Mouse (Mus musculus): Measurements from ENCODE around the gene Agtrap.

Agtrap gene

DNA sequence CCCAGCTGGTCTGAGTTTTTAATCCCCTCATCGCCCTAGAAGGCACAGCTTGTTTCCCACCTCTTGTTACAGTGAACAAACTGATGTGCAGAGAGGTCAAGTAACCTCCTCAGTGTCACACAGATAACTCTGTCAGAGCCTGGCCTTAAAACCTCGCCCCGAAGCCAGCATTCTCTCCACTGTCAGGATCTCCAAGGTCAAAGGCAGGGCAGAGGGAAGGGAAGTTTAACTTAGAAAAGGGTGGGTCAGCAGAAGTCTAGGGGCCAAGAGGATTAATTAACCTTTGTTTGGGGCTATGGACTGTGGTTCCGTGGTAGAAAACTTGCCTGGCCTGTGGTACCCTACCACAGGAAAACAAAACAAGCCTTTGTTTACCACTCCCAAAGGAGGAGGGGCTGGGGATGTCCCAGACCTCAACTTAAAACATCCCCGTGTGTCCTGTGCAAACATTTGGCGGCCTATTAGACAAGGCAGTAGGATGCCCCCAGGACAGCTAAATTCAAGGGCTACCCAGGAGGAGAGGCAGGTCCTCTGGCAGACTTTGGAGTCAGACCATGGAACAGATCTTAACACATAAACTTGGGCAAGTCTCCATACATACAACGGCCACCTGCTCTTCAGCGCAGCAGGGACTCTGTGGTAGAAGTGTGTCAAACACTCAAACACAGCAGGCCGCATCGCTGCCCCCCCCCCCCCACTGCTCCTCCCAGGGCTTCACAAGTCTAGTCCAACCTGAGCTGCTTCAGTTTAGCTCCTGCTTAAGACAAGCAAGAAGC lies 2.5 kb downstream of the Agtrap start:
- peaks cover 69% of the 10 kb centered on the region for H3K4me1 ChIP-seq (replicated peaks; ENCODE audit: low read depth, low read length)
- peak overlapping the region; percentile 94 for H3K4me3 ChIP-seq (replicated peaks; ENCODE audit: low read length)
- no peaks in the 10 kb centered on the region for H3K9me3 ChIP-seq (ENCODE audit: low read length)
- peaks cover 43% of the 10 kb centered on the region for H3K36me3 ChIP-seq (ENCODE audit: insufficient read depth, low read length)
- TF ChIP-seq POU5F1 (IDR thresholded peaks at IDR 0.05; ENCODE audit: borderline replicate concordance, low read length): no peak
- TF ChIP-seq NANOG (IDR thresholded peaks at IDR 0.05; ENCODE audit: borderline replicate concordance, low read length): peak; percentile 67
- no peaks in the 10 kb centered on the region for H3K27me3 ChIP-seq (ENCODE audit: insufficient read depth, low read length)

DNA sequence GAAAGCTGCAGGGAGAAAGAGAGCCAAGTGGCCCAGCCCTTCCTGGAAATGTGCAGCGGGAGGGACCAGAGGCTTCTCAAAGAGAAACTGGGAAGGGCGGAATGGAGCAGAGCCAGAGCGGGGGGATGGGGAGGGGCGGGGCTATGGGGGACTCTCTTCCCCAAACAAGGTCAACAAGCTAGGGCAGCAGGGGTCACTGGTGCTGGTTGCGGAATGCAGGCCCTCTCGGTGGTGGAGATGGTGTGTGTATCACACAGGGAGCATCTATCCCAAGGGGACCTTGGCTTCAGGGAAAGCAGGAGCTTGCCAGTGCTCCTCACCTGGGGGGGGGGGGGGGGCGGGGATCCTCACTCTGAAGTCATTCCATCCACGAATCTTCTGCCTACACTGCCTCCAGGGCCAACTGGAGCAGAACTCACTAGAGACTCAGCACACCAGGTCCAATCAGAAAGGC lies 3.5 kb downstream of the Agtrap start:
- no peaks in the 10 kb centered on the region for H3K27me3 ChIP-seq (ENCODE audit: insufficient read depth, low read length)
- peaks cover 70% of the 10 kb centered on the region for H3K4me1 ChIP-seq (replicated peaks; ENCODE audit: low read depth, low read length)
- peak overlapping the region; percentile 94 for H3K4me3 ChIP-seq (replicated peaks; ENCODE audit: low read length)
- no peaks in the 10 kb centered on the region for H3K9me3 ChIP-seq (ENCODE audit: low read length)
- TF ChIP-seq CTCF (conservative IDR thresholded peaks at IDR 0.05; ENCODE audit: low read length) (no peak), POU5F1 (IDR thresholded peaks at IDR 0.05; ENCODE audit: borderline replicate concordance, low read length) (no peak), NANOG (IDR thresholded peaks at IDR 0.05; ENCODE audit: borderline replicate concordance, low read length) (no peak)
- H3K36me3 ChIP-seq (ENCODE audit: insufficient read depth, low read length): peaks cover 52% of the 10 kb centered on the region

GRCm38 (mm10) chr4:148083176-148083899 lies 4.5 kb downstream of the Agtrap start:
- H3K27me3 ChIP-seq (ENCODE audit: insufficient read depth, low read length): no peaks in the 10 kb centered on the region
- no peaks in the 10 kb centered on the region for H3K9me3 ChIP-seq (ENCODE audit: low read length)
- peaks cover 68% of the 10 kb centered on the region for H3K4me1 ChIP-seq (replicated peaks; ENCODE audit: low read depth, low read length)
- peak overlapping the region; percentile 94 for H3K4me3 ChIP-seq (replicated peaks; ENCODE audit: low read length)
- TF ChIP-seq CTCF (conservative IDR thresholded peaks at IDR 0.05; ENCODE audit: low read length): no peak
- no peak for TF ChIP-seq POU5F1 (IDR thresholded peaks at IDR 0.05; ENCODE audit: borderline replicate concordance, low read length)
- TF ChIP-seq NANOG (IDR thresholded peaks at IDR 0.05; ENCODE audit: borderline replicate concordance, low read length): no peak
- peaks cover 56% of the 10 kb centered on the region for H3K36me3 ChIP-seq (ENCODE audit: insufficient read depth, low read length)

- H3K36me3 ChIP-seq (ENCODE audit: insufficient read depth, low read length): peaks cover 63% of the 10 kb centered on the region
- H3K4me3 ChIP-seq (replicated peaks; ENCODE audit: low read length): peak overlapping the region; percentile 94
- H3K9me3 ChIP-seq (ENCODE audit: low read length): no peaks in the 10 kb centered on the region
- TF ChIP-seq POU5F1 (IDR thresholded peaks at IDR 0.05; ENCODE audit: borderline replicate concordance, low read length): no peak
- TF ChIP-seq CTCF (conservative IDR thresholded peaks at IDR 0.05; ENCODE audit: low read length): peak; percentile 46
- TF ChIP-seq NANOG (IDR thresholded peaks at IDR 0.05; ENCODE audit: borderline replicate concordance, low read length): no peak
- H3K4me1 ChIP-seq (replicated peaks; ENCODE audit: low read depth, low read length): peaks cover 73% of the 10 kb centered on the region
- no peaks in the 10 kb centered on the region for H3K27me3 ChIP-seq (ENCODE audit: insufficient read depth, low read length)
These were observed 5.4 kb downstream of the Agtrap start for GRCm38 (mm10) chr4:148082257-148083044.

DNA sequence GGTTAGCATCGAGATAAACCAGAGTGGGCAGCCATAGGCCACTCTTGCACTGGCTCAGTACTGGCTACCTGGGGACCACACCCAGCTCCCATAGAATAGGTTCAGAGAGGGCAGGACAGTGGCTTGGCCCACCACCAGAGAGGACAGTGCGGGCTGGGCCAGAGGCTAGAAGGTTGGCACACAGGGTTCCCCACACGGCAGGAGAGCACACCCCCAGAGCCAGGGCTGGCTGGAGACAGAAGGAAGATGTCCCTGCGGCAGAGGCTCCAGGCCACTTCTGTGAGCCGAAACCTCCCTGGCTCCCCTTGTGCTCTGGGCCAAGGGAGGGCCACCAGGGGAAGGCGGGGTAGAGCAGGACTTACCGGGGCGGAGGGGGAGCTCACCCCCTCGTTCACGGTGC lies 6.6 kb downstream of the Agtrap start:
- H3K4me3 ChIP-seq (replicated peaks; ENCODE audit: low read length): peak overlapping the region; percentile 50
- H3K36me3 ChIP-seq (ENCODE audit: insufficient read depth, low read length): peaks cover 59% of the 10 kb centered on the region
- H3K4me1 ChIP-seq (replicated peaks; ENCODE audit: low read depth, low read length): peaks cover 83% of the 10 kb centered on the region
- TF ChIP-seq CTCF (conservative IDR thresholded peaks at IDR 0.05; ENCODE audit: low read length) (no peak), POU5F1 (IDR thresholded peaks at IDR 0.05; ENCODE audit: borderline replicate concordance, low read length) (no peak), NANOG (IDR thresholded peaks at IDR 0.05; ENCODE audit: borderline replicate concordance, low read length) (no peak)
- H3K9me3 ChIP-seq (ENCODE audit: low read length): no peaks in the 10 kb centered on the region
- H3K27me3 ChIP-seq (ENCODE audit: insufficient read depth, low read length): no peaks in the 10 kb centered on the region

- Histone ChIP-seq H3K4me1 (replicated peaks; ENCODE audit: low read depth, low read length) (peaks cover 85% of the 10 kb centered on the region), H3K36me3 (ENCODE audit: insufficient read depth, low read length) (peaks cover 53% of the 10 kb centered on the region), H3K9me3 (ENCODE audit: low read length) (no peaks in the 10 kb centered on the region), H3K4me3 (replicated peaks; ENCODE audit: low read length) (no peak overlapping the region), H3K27me3 (ENCODE audit: insufficient read depth, low read length) (no peaks in the 10 kb centered on the region)
- TF ChIP-seq NANOG (IDR thresholded peaks at IDR 0.05; ENCODE audit: borderline replicate concordance, low read length) (no peak), POU5F1 (IDR thresholded peaks at IDR 0.05; ENCODE audit: borderline replicate concordance, low read length) (no peak), CTCF (conservative IDR thresholded peaks at IDR 0.05; ENCODE audit: low read length) (no peak)
These were observed 7.2 kb downstream of the Agtrap start for GRCm38 (mm10) chr4:148080597-148080973.

DNA sequence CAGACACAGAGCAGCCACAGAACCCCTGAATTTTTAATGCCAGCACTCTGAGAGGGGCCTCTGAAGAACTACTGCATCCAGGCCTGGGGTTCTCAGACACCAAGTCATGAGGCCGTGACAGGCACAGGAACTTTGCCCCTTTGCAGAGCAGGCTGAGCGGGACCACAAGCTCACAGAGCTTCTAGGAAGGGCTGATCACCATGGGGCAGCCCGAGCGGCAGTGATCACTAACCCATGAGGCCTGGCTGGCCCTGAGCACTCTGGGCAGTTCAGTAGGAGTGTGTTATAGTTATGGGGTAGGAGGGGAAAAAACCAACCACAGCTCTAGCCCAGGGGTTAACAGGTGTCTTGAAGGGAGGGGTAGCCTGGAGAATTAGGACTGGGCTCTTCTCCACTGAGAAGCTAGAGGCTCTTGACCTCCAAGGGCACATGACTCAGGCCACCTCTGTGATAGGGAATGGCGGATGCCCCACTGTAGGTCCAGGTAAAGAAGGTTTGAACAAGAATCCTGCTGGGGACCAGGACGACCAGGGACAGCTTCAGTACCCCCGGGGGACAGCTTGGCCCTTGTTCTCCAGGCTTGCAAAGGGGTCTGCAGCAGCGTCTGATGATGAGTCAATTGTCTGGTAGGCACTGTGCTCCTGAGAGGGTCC lies 7.8 kb downstream of the Agtrap start:
- Histone ChIP-seq H3K36me3 (ENCODE audit: insufficient read depth, low read length) (peaks cover 53% of the 10 kb centered on the region), H3K4me1 (replicated peaks; ENCODE audit: low read depth, low read length) (peaks cover 85% of the 10 kb centered on the region), H3K9me3 (ENCODE audit: low read length) (no peaks in the 10 kb centered on the region), H3K27me3 (ENCODE audit: insufficient read depth, low read length) (no peaks in the 10 kb centered on the region), H3K4me3 (replicated peaks; ENCODE audit: low read length) (no peak overlapping the region)
- TF ChIP-seq NANOG (IDR thresholded peaks at IDR 0.05; ENCODE audit: borderline replicate concordance, low read length) (no peak), POU5F1 (IDR thresholded peaks at IDR 0.05; ENCODE audit: borderline replicate concordance, low read length) (no peak), CTCF (conservative IDR thresholded peaks at IDR 0.05; ENCODE audit: low read length) (no peak)

All from E14TG2a.4 (cell line).